Mouse (Mus musculus): ENCODE measurements at regions not wholly inside any gene's neighbourhood (a gene's known extent, or its start where the extent isn't known, plus 50 kb on each side); places are given as distances from the start of the nearest gene placed in this dataset.

GRCm38 (mm10) chr6:16956771-16957435, 58.7 kb upstream of the Tfec start:
- H3K36me3 ChIP-seq (replicated peaks; ENCODE audit: control insufficient read depth, insufficient read depth, low read depth), result no peaks in the 10 kb centered on the region
- H3K4me2 ChIP-seq (ENCODE audit: low read depth), result no peak overlapping the region
- H3K9ac ChIP-seq (replicated peaks), result no peak overlapping the region
- H3K9me3 ChIP-seq (ENCODE audit: control insufficient read depth, low read length), result no peaks in the 10 kb centered on the region
- no peak overlapping the region for H3K27ac ChIP-seq
- H3K4me1 ChIP-seq (replicated peaks; ENCODE audit: control insufficient read depth in 2 of 2, insufficient read depth in 2 of 2, low read length in 1 of 2), result no peaks in the 10 kb centered on the region
- DNase-seq (ENCODE audit: low read depth in 3 of 3, low spot score in 3 of 3) (no peak), ATAC-seq (ENCODE audit: insufficient read depth) (no peak)
- TF ChIP-seq EP300 (IDR thresholded peaks at IDR 0.05; ENCODE audit: low read depth), result no peak
- H3K4me3 ChIP-seq (ENCODE audit: insufficient read depth in 1 of 2, low read depth in 2 of 2, low read length in 2 of 2), result no peak overlapping the region
- WGBS (ENCODE audit: insufficient replicate concordance), result 64% methylated on average over 6 of the region's 6 CpGs
- no peaks in the 10 kb centered on the region for H3K27me3 ChIP-seq (ENCODE audit: control insufficient read depth, insufficient read depth, low read length)

Data from liver, embryonic 14.5 days (tissue).